Mouse (Mus musculus) midbrain, embryonic 11.5 days (tissue): ENCODE measurements at regions not wholly inside any gene's neighbourhood (a gene's known extent, or its start where the extent isn't known, plus 50 kb on each side); places are given as distances from the start of the nearest gene placed in this dataset.
"Not testable (repeated sequence)": the region's sequence is repeated elsewhere in the genome, so short reads cannot be mapped to it uniquely, and the experiment has no call there.

ENCODE experiments used
- ATAC-seq: fragments of 200-750 bp; cut with Nextera tagmentation; 2 replicates; pipeline ENCODE4 v1.8.0; 2017; ENCODE audit warnings: moderate TSS enrichment, moderate library complexity; ENCODE audit not compliant: low FRiP score
- DNase-seq: peaks from one replicate; pipeline ENCODE4 v3.0.0; 2015; ENCODE audit warnings: low spot score; ENCODE audit errors: missing footprints
- H3K27ac ChIP-seq: fragments of 300-500 bp; sonication (generic); 2 replicates; pipeline ENCODE4 v1.5.1; 2014; ENCODE audit warnings: low read depth, low read length
- H3K27me3 ChIP-seq: fragments of 300-500 bp; sonication (generic); 2 replicates; pipeline ENCODE4 v1.6.1; 2014; ENCODE audit warnings: mild to moderate bottlenecking, low read length, moderate library complexity, mixed read lengths; ENCODE audit not compliant: control insufficient read depth, insufficient read depth
- H3K36me3 ChIP-seq: fragments of 300-500 bp; sonication (generic); 2 replicates; pipeline ENCODE4 v1.6.1; 2014; ENCODE audit warnings: mild to moderate bottlenecking, low read length, moderate library complexity, mixed read lengths; ENCODE audit not compliant: control insufficient read depth, insufficient read depth
- H3K4me1 ChIP-seq: fragments of 300-500 bp; sonication (generic); 2 replicates; pipeline ENCODE4 v1.6.1; 2014; ENCODE audit warnings: low read length; ENCODE audit not compliant: control insufficient read depth, insufficient read depth
- H3K4me2 ChIP-seq: fragments of 300-500 bp; sonication (generic); 2 replicates; pipeline ENCODE4 v1.6.1; 2014; ENCODE audit warnings: mild to moderate bottlenecking, moderate library complexity
- H3K4me3 ChIP-seq: fragments of 300-500 bp; sonication (generic); 2 replicates; pipeline ENCODE4 v1.5.1; 2014; ENCODE audit warnings: low read depth, low read length
- H3K9ac ChIP-seq: fragments of 300-500 bp; sonication (generic); 2 replicates; pipeline ENCODE4 v1.6.1; 2014; ENCODE audit warnings: low read length
- H3K9me3 ChIP-seq: fragments of 300-500 bp; sonication (generic); 2 replicates; pipeline ENCODE4 v1.6.1; 2016; ENCODE audit warnings: low read length; ENCODE audit not compliant: control insufficient read depth
- WGBS: fragments of 180-500 bp; shearing (Covaris S2); extraction: QIAGEN DNeasy Blood & Tissue Kit; methylation state at CpG from one replicate; pipeline ENCODE4 v1.1.7; 2014; 5-methylcytosine and 5-hydroxymethylcytosine counted together

DNA sequence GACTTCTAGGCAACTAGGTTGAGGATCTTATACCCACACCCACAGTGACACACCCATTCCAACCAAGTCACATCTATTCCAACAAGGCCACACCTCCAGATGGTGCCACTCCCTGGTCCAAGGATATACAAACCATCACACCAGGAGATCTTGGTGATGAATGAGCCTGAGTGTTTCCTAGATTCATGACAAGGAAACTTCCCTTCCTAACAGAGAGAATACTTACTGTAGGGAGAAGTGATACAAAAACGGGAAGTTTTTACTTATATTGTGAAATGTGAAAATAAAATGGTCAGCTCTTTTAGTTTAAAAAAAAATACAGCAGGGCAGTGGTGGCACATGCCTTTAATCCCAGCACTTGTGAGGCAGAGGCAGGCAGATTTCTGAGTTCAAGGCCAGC, 953.6 kb upstream of the Gje1 start:
- not testable (repeated sequence) for H3K4me3 ChIP-seq, H3K4me1 ChIP-seq, H3K27me3 ChIP-seq, H3K9ac ChIP-seq, ATAC-seq, DNase-seq, H3K36me3 ChIP-seq, H3K9me3 ChIP-seq, H3K27ac ChIP-seq, H3K4me2 ChIP-seq
- WGBS, result 86% methylated on average over 1 of the region's 1 CpGs
